Mouse (Mus musculus) heart, embryonic 14.5 days (tissue): Measurements from ENCODE around the gene Gm43552. TPM values are rescaled to one million over a fixed set of nuclear protein-coding genes. Genes with fewer than 3 reads are reported as not detected.
A peak's percentile ranks its signal among the peaks of the same experiment; 100 is the strongest.
"Not testable (repeated sequence)": the region's sequence is repeated elsewhere in the genome, so short reads cannot be mapped to it uniquely, and the experiment has no call there.

Source experiments
- ATAC-seq: fragments of 200-750 bp; cut with Nextera tagmentation; 2 replicates; pipeline ENCODE4 v1.8.0; 2017; ENCODE audit warnings: low read depth, moderate TSS enrichment; ENCODE audit not compliant: insufficient number of reproducible peaks, insufficient read depth, low FRiP score
- H3K27ac ChIP-seq, 2 experiments: fragments of 200-500 bp in 1 of 2; fragments of 300-500 bp in 1 of 2; sonication (generic) in 1 of 2; replicated peaks in 1 of 2; 2 replicates each; pipeline ENCODE4 v1.5.1; 2012 to 2014; ENCODE audit warnings: low read depth in 2 of 2, low read length in 2 of 2, control low read depth in 1 of 2, mild to moderate bottlenecking in 1 of 2, mixed read lengths in 1 of 2; ENCODE audit not compliant: control insufficient read depth in 1 of 2, insufficient read depth in 1 of 2
- H3K27me3 ChIP-seq: fragments of 300-500 bp; sonication (generic); 2 replicates; pipeline ENCODE4 v1.6.1; 2014; ENCODE audit warnings: mild to moderate bottlenecking, low read length, control low read depth; ENCODE audit not compliant: control insufficient read depth, insufficient read depth
- H3K36me3 ChIP-seq: fragments of 300-500 bp; sonication (generic); 2 replicates; pipeline ENCODE4 v1.6.1; 2014; ENCODE audit warnings: mild to moderate bottlenecking, control low read depth, low read length, mixed read lengths; ENCODE audit not compliant: control insufficient read depth, insufficient read depth
- H3K4me1 ChIP-seq, 2 experiments: fragments of 200-500 bp in 1 of 2; fragments of 300-500 bp in 1 of 2; sonication (generic) in 1 of 2; 2 replicates each; pipeline ENCODE4 v1.6.1; 2012 to 2014; ENCODE audit warnings: low read length in 2 of 2, control low read depth in 1 of 2, mixed read lengths in 1 of 2; ENCODE audit not compliant: control insufficient read depth in 2 of 2, insufficient read depth in 2 of 2
- H3K4me2 ChIP-seq: fragments of 300-500 bp; sonication (generic); 2 replicates; pipeline ENCODE4 v1.6.1; 2014; ENCODE audit warnings: mild to moderate bottlenecking, low read length
- H3K4me3 ChIP-seq, 2 experiments: fragments of 200-500 bp in 1 of 2; fragments of 300-500 bp in 1 of 2; sonication (generic) in 1 of 2; 2 replicates each; pipeline ENCODE4 v1.5.1; 2012 to 2014; ENCODE audit warnings: low read length in 2 of 2, mild to moderate bottlenecking in 2 of 2, control low read depth in 1 of 2, low read depth in 1 of 2, moderate library complexity in 1 of 2; ENCODE audit not compliant: control insufficient read depth in 1 of 2, insufficient read depth in 1 of 2
- H3K9ac ChIP-seq: fragments of 300-500 bp; sonication (generic); 2 replicates; pipeline ENCODE4 v1.6.1; 2014; ENCODE audit warnings: mild to moderate bottlenecking, low read length
- H3K9me3 ChIP-seq: fragments of 300-500 bp; sonication (generic); 2 replicates; pipeline ENCODE4 v1.6.1; 2016; ENCODE audit warnings: low read length, control low read depth; ENCODE audit not compliant: control insufficient read depth
- WGBS: fragments of 180-500 bp; shearing (Covaris S2); extraction: QIAGEN DNeasy Blood & Tissue Kit; methylation state at CpG from one replicate; pipeline ENCODE4 v1.1.7; 2014; 5-methylcytosine and 5-hydroxymethylcytosine counted together
- polyA plus RNA-seq: library from polyadenylated mRNA; unstranded; fragments of >200 nt; fragmentation: Nextera tagmentation; extraction: Ambion mirVana; gene quantifications from 2 replicates; pipeline ENCODE4 v1.2.1, GENCODE M21; 2014

Gm43552 gene
- polyA plus RNA-seq, 1 experiment from 2014 or later: not detected

- Histone ChIP-seq H3K9me3 (no peaks in the 10 kb centered on the region), H3K27ac (no peak overlapping the region), H3K4me1 (peaks cover 4 to 15% of the 10 kb centered on the region in 2 experiments), H3K36me3 (peaks cover 7% of the 10 kb centered on the region; the same call in 1 of the 2 replicates), H3K27me3 (no peaks in the 10 kb centered on the region), H3K4me3 (no peak overlapping the region), H3K4me2 (no peak overlapping the region), H3K9ac (no peak overlapping the region)
- no peak for ATAC-seq
- 75% methylated on average over 4 of the region's 4 CpGs for WGBS
Observed at GRCm38 (mm10) chr5:65478224-65478623, 14.4 kb downstream of the Gm43552 start.

GRCm38 (mm10) chr5:65476739-65477138 lies 15.9 kb downstream of the Gm43552 start:
- not testable (repeated sequence) for ATAC-seq, H3K9ac ChIP-seq, H3K4me3 ChIP-seq, H3K9me3 ChIP-seq, H3K27ac ChIP-seq, H3K27me3 ChIP-seq, H3K36me3 ChIP-seq, H3K4me2 ChIP-seq
- WGBS: 91% methylated on average over 4 of the region's 4 CpGs
- H3K4me1 ChIP-seq: peaks cover 4 to 12% of the 10 kb centered on the region in 2 experiments

- no peak overlapping the region for H3K9ac ChIP-seq
- H3K9me3 ChIP-seq: no peaks in the 10 kb centered on the region
- H3K4me3 ChIP-seq: no peak overlapping the region
- peaks cover 7% of the 10 kb centered on the region; the same call in 1 of the 2 replicates for H3K36me3 ChIP-seq
- no peaks in the 10 kb centered on the region for H3K27me3 ChIP-seq
- H3K4me2 ChIP-seq: no peak overlapping the region
- H3K4me1 ChIP-seq: peaks cover 4 to 12% of the 10 kb centered on the region in 2 experiments
- no peak for ATAC-seq
- WGBS: 92% methylated on average over 2 of the region's 2 CpGs
- H3K27ac ChIP-seq: no peak overlapping the region
Observed at GRCm38 (mm10) chr5:65475806-65476205, 16.8 kb downstream of the Gm43552 start.

GRCm38 (mm10) chr5:65469766-65470165 lies 22.9 kb downstream of the Gm43552 start:
- Histone ChIP-seq H3K4me3 (no peak overlapping the region), H3K9ac (no peak overlapping the region), H3K9me3 (no peaks in the 10 kb centered on the region), H3K4me1 (0 out of 4 replicates have a peak, but pooled peaks cover 0 to 3% of the 10 kb centered on the region in 2 experiments), H3K27me3 (no peaks in the 10 kb centered on the region), H3K27ac (no peak overlapping the region), H3K36me3 (peaks cover 35% of the 10 kb centered on the region), H3K4me2 (no peak overlapping the region)
- no peak for ATAC-seq
- WGBS: 92% methylated on average over 6 of the region's 6 CpGs

- WGBS: 49% methylated on average over 3 of the region's 3 CpGs
- peaks cover 36% of the 10 kb centered on the region for H3K36me3 ChIP-seq
- H3K9me3 ChIP-seq: no peaks in the 10 kb centered on the region
- no peak overlapping the region for H3K9ac ChIP-seq
- ATAC-seq: no peak
- no peaks in the 10 kb centered on the region for H3K27me3 ChIP-seq
- no peak overlapping the region for H3K27ac ChIP-seq
- 0 out of 4 replicates have a peak, but pooled peaks cover 0 to 3% of the 10 kb centered on the region in 2 experiments for H3K4me1 ChIP-seq
- no peak overlapping the region for H3K4me2 ChIP-seq
- no peak overlapping the region for H3K4me3 ChIP-seq
Observed at GRCm38 (mm10) chr5:65466911-65467310, 25.7 kb downstream of the Gm43552 start.

- no peak for ATAC-seq
- H3K9ac ChIP-seq: no peak overlapping the region; the same call in 1 of the 2 replicates
- no peak overlapping the region for H3K4me2 ChIP-seq
- peaks cover 13% of the 10 kb centered on the region for H3K36me3 ChIP-seq
- H3K4me3 ChIP-seq: no peak overlapping the region
- no peaks in the 10 kb centered on the region for H3K27me3 ChIP-seq
- peaks cover 20 to 50% of the 10 kb centered on the region in 2 experiments for H3K4me1 ChIP-seq
- H3K9me3 ChIP-seq: no peaks in the 10 kb centered on the region
- 87% methylated on average over 14 of the region's 14 CpGs for WGBS
- peak overlapping the region; percentile 81 to 86; a peak in 3 of 4 replicates for H3K27ac ChIP-seq
Observed at GRCm38 (mm10) chr5:65460361-65460760, 32.3 kb downstream of the Gm43552 start.

GRCm38 (mm10) chr5:65459454-65459853 lies 33.2 kb downstream of the Gm43552 start:
- 21% methylated on average over 3 of the region's 3 CpGs for WGBS
- peak overlapping the region; percentile 29 for H3K4me2 ChIP-seq

GRCm38 (mm10) chr5:65457846-65458245 lies 34.8 kb downstream of the Gm43552 start:
- H3K9me3 ChIP-seq: no peaks in the 10 kb centered on the region
- peak; percentile 47; the same call in 1 of the 2 replicates for ATAC-seq
- peak overlapping the region; percentile 68 to 71 for H3K27ac ChIP-seq
- H3K9ac ChIP-seq: no peak overlapping the region; the same call in 1 of the 2 replicates
- no peak overlapping the region for H3K4me2 ChIP-seq
- no peak overlapping the region for H3K4me3 ChIP-seq
- H3K4me1 ChIP-seq: peaks cover 27 to 61% of the 10 kb centered on the region in 2 experiments
- peaks cover 18% of the 10 kb centered on the region; the same call in 1 of the 2 replicates for H3K36me3 ChIP-seq
- 23% methylated on average over 5 of the region's 5 CpGs for WGBS
- no peaks in the 10 kb centered on the region for H3K27me3 ChIP-seq

More at GRCm38 (mm10) chr5:65459454-65459853, 33.2 kb downstream of the Gm43552 start:
- peak overlapping the region; percentile 81 to 86 for H3K27ac ChIP-seq
- no peak overlapping the region for H3K4me3 ChIP-seq
- ATAC-seq: 0 out of 2 replicates have a peak, but pooled peaks have one; percentile 41
- H3K4me1 ChIP-seq: peaks cover 27 to 59% of the 10 kb centered on the region in 2 experiments
- H3K9me3 ChIP-seq: no peaks in the 10 kb centered on the region
- no peaks in the 10 kb centered on the region for H3K27me3 ChIP-seq
- peaks cover 8% of the 10 kb centered on the region; the same call in 1 of the 2 replicates for H3K36me3 ChIP-seq
- peak overlapping the region; percentile 3 for H3K9ac ChIP-seq
